Mouse (Mus musculus): ENCODE measurements around the gene Dnajb5.
"Not testable (repeated sequence)": the region's sequence is repeated elsewhere in the genome, so short reads cannot be mapped to it uniquely, and the experiment has no call there.

Gene Dnajb5

GRCm38 (mm10) chr4:42965039-42965719, 15.6 kb downstream of the Dnajb5 start:
- DNase-seq (ENCODE audit: extremely low read depth, low read depth, low spot score): no peak

- no peak for DNase-seq (ENCODE audit: extremely low read depth, low read depth, low spot score)
Measured at GRCm38 (mm10) chr4:42969304-42969703, 19.7 kb downstream of the Dnajb5 start, which contains the start of gene 1700022I11Rik. Gene 1700022I11Rik, plus strand, starts transcription at chr4:42969604.

GRCm38 (mm10) chr4:42972952-42973351, 23.3 kb downstream of the Dnajb5 start:
- no peak for DNase-seq (ENCODE audit: extremely low read depth, low read depth, low spot score)

GRCm38 (mm10) chr4:42973868-42974267, 24.3 kb downstream of the Dnajb5 start:
- DNase-seq (ENCODE audit: extremely low read depth, low read depth, low spot score): no peak

- DNase-seq (ENCODE audit: extremely low read depth, low read depth, low spot score): no peak
Measured at GRCm38 (mm10) chr4:42978062-42978461, 28.4 kb downstream of the Dnajb5 start.

GRCm38 (mm10) chr4:42980467-42980866, 30.9 kb downstream of the Dnajb5 start:
- DNase-seq (ENCODE audit: extremely low read depth, low read depth, low spot score): not testable (repeated sequence)

GRCm38 (mm10) chr4:42988296-42988695, 38.7 kb downstream of the Dnajb5 start:
- DNase-seq (ENCODE audit: extremely low read depth, low read depth, low spot score): no peak

- DNase-seq (ENCODE audit: extremely low read depth, low read depth, low spot score): no peak
Measured at GRCm38 (mm10) chr4:42998022-42998421, 48.4 kb downstream of the Dnajb5 start.

GRCm38 (mm10) chr4:42999451-43000140, 50.0 kb downstream of the Dnajb5 start:
- no peak for DNase-seq (ENCODE audit: extremely low read depth, low read depth, low spot score)

GRCm38 (mm10) chr4:43000141-43000986, 50.8 kb downstream of the Dnajb5 start, which contains the start of gene Vcp:
Gene Vcp, minus strand, starts transcription at chr4:43000507.
- DNase-seq (ENCODE audit: extremely low read depth, low read depth, low spot score): peak; percentile 97

GRCm38 (mm10) chr4:43001272-43001671, 51.7 kb downstream of the Dnajb5 start:
- DNase-seq (ENCODE audit: extremely low read depth, low read depth, low spot score): no peak

GRCm38 (mm10) chr4:43002756-43003439, 53.3 kb downstream of the Dnajb5 start:
- DNase-seq (ENCODE audit: extremely low read depth, low read depth, low spot score): no peak

GRCm38 (mm10) chr4:43004951-43005350, 55.3 kb downstream of the Dnajb5 start:
- DNase-seq (ENCODE audit: extremely low read depth, low read depth, low spot score): no peak

- no peak for DNase-seq (ENCODE audit: extremely low read depth, low read depth, low spot score)
Measured at GRCm38 (mm10) chr4:43005765-43006164, 56.2 kb downstream of the Dnajb5 start.
